Comparison of ENCODE assay signal across 8 mouse cellular contexts in genomic region chr7:15955509-15955908, GRCm38 (mm10). TPM values are rescaled to one million over a fixed set of nuclear protein-coding genes. Genes with fewer than 3 reads are reported as not detected.
DNase-seq lines count a peak whose midpoint lies in the region; ATAC-seq lines count a peak whose summit lies in the region.

No protein-coding gene starts in this region.

- H3K27me3 ChIP-seq in embryonic facial prominence, embryonic 10.5 days (replicated peaks; ENCODE audit: low read depth, poor library complexity, severe bottlenecking) = peaks cover 17% of the 10 kb centered on the region
- 0 out of 2 replicates have a peak, but pooled peaks cover 4% of the 10 kb centered on the region for H3K27me3 ChIP-seq in hindbrain, embryonic 13.5 days
- no peaks in the 10 kb centered on the region for H3K27me3 ChIP-seq in lung, embryonic 16.5 days (ENCODE audit: control insufficient read depth, insufficient read depth, low read depth, low read length)

- H3K4me2 ChIP-seq in hindbrain, embryonic 13.5 days = peak overlapping the region; percentile 41
- H3K4me2 ChIP-seq in lung, embryonic 16.5 days (ENCODE audit: low read depth, low read length) = peak overlapping the region; percentile 44

- peaks cover 6% of the 10 kb centered on the region for H3K36me3 ChIP-seq in embryonic facial prominence, embryonic 10.5 days (replicated peaks)
- H3K36me3 ChIP-seq in hindbrain, embryonic 13.5 days = peaks cover 8% of the 10 kb centered on the region
- peaks cover 57% of the 10 kb centered on the region for H3K36me3 ChIP-seq in lung, embryonic 16.5 days (ENCODE audit: control insufficient read depth, insufficient read depth, low read length)

- DNase-seq in 416B (ENCODE audit: low read depth) = peak; percentile 88
- no peak for DNase-seq in embryonic facial prominence, embryonic 10.5 days (ENCODE audit: low spot score)
- no peak for DNase-seq in spleen, postnatal 4 days (ENCODE audit: low spot score in 2 of 2)
- no peak for DNase-seq in left cerebral cortex, postnatal 25 days (ENCODE audit: low spot score in 2 of 2)
- no peak for DNase-seq in urinary bladder, postnatal 25 days (ENCODE audit: low spot score)

- H3K9me3 ChIP-seq in embryonic facial prominence, embryonic 10.5 days = peaks cover 6% of the 10 kb centered on the region; the same call in 1 of the 2 replicates
- no peaks in the 10 kb centered on the region for H3K9me3 ChIP-seq in hindbrain, embryonic 13.5 days
- H3K9me3 ChIP-seq in lung, embryonic 16.5 days (ENCODE audit: control insufficient read depth, low read length) = no peaks in the 10 kb centered on the region

- ATAC-seq in hindbrain, embryonic 13.5 days (ENCODE audit: low FRiP score) = no peak
- peak; percentile 71 for ATAC-seq in lung, embryonic 16.5 days (ENCODE audit: low read depth)
- no peak for ATAC-seq in megakaryocyte-erythroid progenitor cell, adult 5-6 weeks (replicated peaks; ENCODE audit: low FRiP score, low TSS enrichment, poor library complexity, severe bottlenecking)

- H3K9ac ChIP-seq in hindbrain, embryonic 13.5 days = peak overlapping the region; percentile 43; the same call in 1 of the 2 replicates
- peak overlapping the region; percentile 25; the same call in 1 of the 2 replicates for H3K9ac ChIP-seq in lung, embryonic 16.5 days (ENCODE audit: low read length)

- H3K27ac ChIP-seq in embryonic facial prominence, embryonic 10.5 days (replicated peaks) = no peak overlapping the region; the same call in 1 of the 2 replicates
- H3K27ac ChIP-seq in hindbrain, embryonic 13.5 days = no peak overlapping the region
- peak overlapping the region; percentile 92 for H3K27ac ChIP-seq in lung, embryonic 16.5 days (ENCODE audit: low read length)

- intact Hi-C loops in left cerebral cortex, postnatal 25 days (cut with DNase I) = no loop called here

- peaks cover 10% of the 10 kb centered on the region for H3K4me1 ChIP-seq in embryonic facial prominence, embryonic 10.5 days
- peaks cover 7% of the 10 kb centered on the region; the same call in 1 of the 2 replicates for H3K4me1 ChIP-seq in hindbrain, embryonic 13.5 days (replicated peaks)
- peaks cover 18% of the 10 kb centered on the region for H3K4me1 ChIP-seq in lung, embryonic 16.5 days (replicated peaks; ENCODE audit: control insufficient read depth, insufficient read depth, low read length)

- 18% methylated on average over 7 of the region's 7 CpGs for WGBS in embryonic facial prominence, embryonic 10.5 days
- WGBS in hindbrain, embryonic 13.5 days = 22% methylated on average over 7 of the region's 7 CpGs
- 21% methylated on average over 7 of the region's 7 CpGs for WGBS in lung, embryonic 16.5 days

- peak overlapping the region; percentile 51 for H3K4me3 ChIP-seq in embryonic facial prominence, embryonic 10.5 days
- H3K4me3 ChIP-seq in hindbrain, embryonic 13.5 days = peak overlapping the region; percentile 16; the same call in 1 of the 2 replicates
- peak overlapping the region; percentile 20 for H3K4me3 ChIP-seq in lung, embryonic 16.5 days (ENCODE audit: low read length)

RNA-seq across cellular contexts. Expression of gene Nop53, which starts 9.6 kb away (rescaled TPM):
- 180 and 185 TPM in 2 replicates for polyA plus RNA-seq in embryonic facial prominence, embryonic 10.5 days (2016; fragmentation: Nextera tagmentation; extraction: Ambion mirVana)
- 133 and 135 TPM in 2 replicates for polyA plus RNA-seq in hindbrain, embryonic 13.5 days (2015; fragmentation: Nextera tagmentation; extraction: Ambion mirVana)
- 185 and 189 TPM in 2 replicates for polyA plus RNA-seq in lung, embryonic 16.5 days (2015; fragmentation: Nextera tagmentation; extraction: Ambion mirVana)
- total RNA-seq in left cerebral cortex, postnatal 25 days (2021) = 100 to 1,000 TPM in 1 of 2 experiments, 10 to 100 TPM in 1; 98.5 to 104 TPM
- total RNA-seq in megakaryocyte-erythroid progenitor cell, adult 5-6 weeks (2014; fragmentation: Nextera tagmentation) = 117 and 138 TPM in 2 replicates
- total RNA-seq in megakaryocyte-erythroid progenitor cell, adult 5-6 weeks (2017) = 260 and 313 TPM in 2 replicates

RNA-seq across cellular contexts. Expression of gene Ehd2, which starts 11.9 kb away (rescaled TPM):
- polyA plus RNA-seq in embryonic facial prominence, embryonic 10.5 days (2016; fragmentation: Nextera tagmentation; extraction: Ambion mirVana) = 11.6 and 13.8 TPM in 2 replicates
- 5.2 and 6.4 TPM in 2 replicates for polyA plus RNA-seq in hindbrain, embryonic 13.5 days (2015; fragmentation: Nextera tagmentation; extraction: Ambion mirVana)
- polyA plus RNA-seq in lung, embryonic 16.5 days (2015; fragmentation: Nextera tagmentation; extraction: Ambion mirVana) = 95.0 and 109 TPM in 2 replicates
- 1 to 10 TPM; 4.7 to 8.4 TPM for total RNA-seq in left cerebral cortex, postnatal 25 days (2021)
- 2.7 and 3.3 TPM in 2 replicates for total RNA-seq in megakaryocyte-erythroid progenitor cell, adult 5-6 weeks (2014; fragmentation: Nextera tagmentation)
- 1.4 and 1.5 TPM in 2 replicates for total RNA-seq in megakaryocyte-erythroid progenitor cell, adult 5-6 weeks (2017)

RNA-seq across cellular contexts. Expression of gene Selenow, which starts 33.3 kb away (rescaled TPM):
- 756 and 839 TPM in 2 replicates for polyA plus RNA-seq in embryonic facial prominence, embryonic 10.5 days (2016; fragmentation: Nextera tagmentation; extraction: Ambion mirVana)
- polyA plus RNA-seq in hindbrain, embryonic 13.5 days (2015; fragmentation: Nextera tagmentation; extraction: Ambion mirVana) = 1,371 and 1,383 TPM in 2 replicates
- polyA plus RNA-seq in lung, embryonic 16.5 days (2015; fragmentation: Nextera tagmentation; extraction: Ambion mirVana) = 755 and 791 TPM in 2 replicates
- total RNA-seq in left cerebral cortex, postnatal 25 days (2021) = 1,000 to 10,000 TPM; 1,337 to 1,417 TPM
- total RNA-seq in megakaryocyte-erythroid progenitor cell, adult 5-6 weeks (2014; fragmentation: Nextera tagmentation) = 280 and 304 TPM in 2 replicates
- total RNA-seq in megakaryocyte-erythroid progenitor cell, adult 5-6 weeks (2017) = 47.7 and 76.3 TPM in 2 replicates
